Mouse (Mus musculus) midbrain, embryonic 12.5 days (tissue): ENCODE measurements around the gene 3830406C13Rik. TPM values are rescaled to one million over a fixed set of nuclear protein-coding genes. Genes with fewer than 3 reads are reported as not detected.

Experiments
- polyA plus RNA-seq: library from polyadenylated mRNA; unstranded; fragments of >200 nt; fragmentation: Nextera tagmentation; extraction: Ambion mirVana; gene quantifications from 2 replicates; pipeline ENCODE4 v1.2.1, GENCODE M21; 2016

3830406C13Rik gene
- polyA plus RNA-seq, 1 experiment from 2014 or later, result 27.9 TPM

Other genes with a start within 250 kb of the 3830406C13Rik start
- 0.08 and 0.10 TPM in 2 replicates for gene Gm49355, start 197 bp upstream of the 3830406C13Rik start, polyA plus RNA-seq
- 2.9 and 7.7 TPM in 2 replicates for gene Fezf2, start 64.0 kb downstream of the 3830406C13Rik start, polyA plus RNA-seq